Mouse (Mus musculus): ENCODE results near the gene Olfr1469.
"Not testable (repeated sequence)": the region's sequence is repeated elsewhere in the genome, so short reads cannot be mapped to it uniquely, and the experiment has no call there.

The Olfr1469 gene

DNA sequence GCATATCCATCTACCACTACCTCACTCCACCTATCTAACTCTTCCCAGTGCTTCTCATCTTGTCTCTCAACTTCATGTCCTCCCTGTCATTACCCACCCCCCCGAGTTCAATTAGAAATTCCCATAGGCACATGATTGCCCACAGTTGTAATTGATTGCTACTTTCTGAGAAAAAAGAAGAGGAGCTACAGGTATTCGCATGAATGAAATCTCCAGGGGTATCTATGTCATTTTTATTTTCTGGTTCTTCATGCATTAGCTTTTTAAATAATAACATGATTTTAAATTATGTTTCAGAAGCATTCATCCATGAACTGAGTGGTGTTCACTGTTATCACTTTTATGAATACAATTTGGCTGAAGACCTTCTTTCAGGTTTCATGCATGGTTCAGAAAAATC, at the start of gene Olfr1469:
TSS of gene Olfr1469 (plus strand) at position 301 of the 400 bp plus-strand sequence.
- no peak for DNase-seq (ENCODE audit: low spot score)

DNA sequence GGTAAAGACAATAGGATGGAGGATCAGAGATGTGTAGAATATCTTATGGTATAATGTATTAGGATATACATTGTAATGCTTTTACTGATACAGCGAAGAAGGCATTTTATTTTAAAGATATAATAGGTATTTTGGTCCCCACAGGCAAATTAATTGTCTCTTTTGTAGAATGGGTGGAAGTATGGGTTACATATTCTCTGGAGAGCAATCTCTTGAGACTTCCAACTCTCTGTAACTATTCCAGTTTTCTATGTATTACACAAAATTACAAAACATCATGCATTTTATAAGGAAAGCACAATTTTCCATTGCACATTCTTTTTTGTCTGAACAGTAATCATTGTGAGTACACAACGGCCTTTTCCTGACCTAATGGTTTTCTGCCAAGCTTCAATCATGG, 45.7 kb upstream of the Olfr1469 start, which contains the start of gene Olfr1467:
TSS of gene Olfr1467 (plus strand) at position 301 of the 400 bp plus-strand sequence.
- DNase-seq (ENCODE audit: low spot score), result no peak

DNA sequence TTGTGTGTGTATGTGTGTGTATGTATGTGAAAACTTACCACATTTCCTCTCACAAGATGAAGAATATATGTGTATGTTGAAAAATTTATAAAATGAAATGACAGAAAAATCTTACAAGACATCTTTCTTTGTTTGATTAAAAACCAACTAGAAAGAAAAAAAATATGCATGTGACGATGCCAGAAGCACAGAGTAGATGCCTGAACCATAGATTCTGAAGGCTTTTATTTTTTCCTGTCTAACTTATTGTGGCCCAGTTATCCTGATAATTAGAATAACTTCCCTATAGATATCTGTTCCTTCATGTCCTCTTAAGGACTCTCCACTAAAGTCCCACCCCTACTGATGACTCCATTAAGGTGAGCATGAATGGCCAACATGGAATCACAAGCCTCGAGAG, 35.5 kb downstream of the Olfr1469 start, which contains the start of gene Olfr1471:
TSS of gene Olfr1471 (plus strand) at position 301 of the 400 bp plus-strand sequence.
- not testable (repeated sequence) for DNase-seq (ENCODE audit: low spot score)

DNA sequence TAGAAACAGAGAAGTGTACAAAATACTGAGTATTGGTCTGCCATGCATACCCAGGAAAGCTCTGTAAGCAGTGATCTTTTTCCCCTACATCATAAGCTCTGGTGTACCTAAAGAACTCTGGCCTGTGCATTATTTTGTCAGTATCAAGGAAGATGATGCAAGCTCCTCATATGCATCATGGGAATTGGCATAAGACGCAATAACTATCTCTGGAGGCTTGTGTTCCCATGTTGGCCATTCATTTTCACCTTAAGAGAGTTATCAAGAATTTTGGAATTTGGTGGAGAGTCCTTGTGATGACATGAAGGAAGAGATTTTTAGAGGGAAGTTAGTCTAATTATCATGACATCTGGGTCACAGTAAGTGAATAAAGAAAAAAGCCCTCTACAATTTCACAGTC, 48.3 kb downstream of the Olfr1469 start, which contains the start of gene Olfr1472:
TSS of gene Olfr1472 (minus strand) at position 101 of the 400 bp plus-strand sequence.
- no peak for DNase-seq (ENCODE audit: low spot score)

Measured in adipocyte (in vitro differentiated cells).